Mouse (Mus musculus): Measurements from ENCODE around the gene Gm20696. TPM values are rescaled to one million over a fixed set of nuclear protein-coding genes. Genes with fewer than 3 reads are reported as not detected.
A peak's percentile ranks its signal among the peaks of the same experiment; 100 is the strongest.

Gene Gm20696
- total and polyA plus RNA-seq, 3 experiments = 0.59 TPM; not detected in 2

GRCm38 (mm10) chr6:99485217-99485883 is 181.2 kb downstream of the Gm20696 start (continued):
- TF ChIP-seq HCFC1 (IDR thresholded peaks at IDR 0.05; ENCODE audit: low read depth, low read length) (peak; percentile 12; the same call in 1 of the 2 replicates), ZKSCAN1 (IDR thresholded peaks at IDR 0.05; ENCODE audit: borderline replicate concordance, low read depth, low read length) (no peak), KAT2A (IDR thresholded peaks at IDR 0.05; ENCODE audit: insufficient replicate concordance, low read length) (0 out of 2 replicates have a peak, but pooled peaks have one; percentile 15), MEF2A (IDR thresholded peaks at IDR 0.05; ENCODE audit: borderline replicate concordance, low read depth, low read length) (peak; percentile 97), SIN3A (IDR thresholded peaks at IDR 0.05; ENCODE audit: low read length) (peak; percentile 31; the same call in 1 of the 2 replicates), ZNF384 (IDR thresholded peaks at IDR 0.05; ENCODE audit: low read depth, low read length) (no peak), RCOR1 (conservative IDR thresholded peaks at IDR 0.05; ENCODE audit: low read depth, low read length) (no peak; the same call in 1 of the 2 replicates), SMC3 (IDR thresholded peaks at IDR 0.05; ENCODE audit: low read depth, low read length) (peak; percentile 20; the same call in 1 of the 2 replicates), MYC (IDR thresholded peaks at IDR 0.05; ENCODE audit: low read depth, low read length) (0 out of 2 replicates have a peak, but pooled peaks have one; percentile 32), ETS1 (conservative IDR thresholded peaks at IDR 0.05; ENCODE audit: low read depth, low read length) (peak; percentile 60), MAFK (IDR thresholded peaks at IDR 0.05; ENCODE audit: insufficient replicate concordance, low read length) (peak; percentile 26; the same call in 1 of the 2 replicates), CHD1 (IDR thresholded peaks at IDR 0.05; ENCODE audit: low read depth, low read length) (no peak), E2F4 (IDR thresholded peaks at IDR 0.05; ENCODE audit: insufficient replicate concordance, low read depth, low read length) (no peak), MXI1 (IDR thresholded peaks at IDR 0.05; ENCODE audit: low read depth, low read length) (no peak; the same call in 1 of the 2 replicates), BHLHE40 (IDR thresholded peaks at IDR 0.05; ENCODE audit: low read depth, low read length) (peak; percentile 77), PAX5 (IDR thresholded peaks at IDR 0.05; ENCODE audit: low read length) (no peak), TBP (conservative IDR thresholded peaks at IDR 0.05; ENCODE audit: low read depth, low read length) (peak; percentile 70), MAZ (IDR thresholded peaks at IDR 0.05; ENCODE audit: low read depth, low read length) (no peak; the same call in 1 of the 2 replicates), MAX (IDR thresholded peaks at IDR 0.05; ENCODE audit: low read length) (peak; percentile 49), JUN (IDR thresholded peaks at IDR 0.05; ENCODE audit: insufficient read depth, low read depth, low read length) (no peak)

GRCm38 (mm10) chr6:99484884-99485216 is 181.7 kb downstream of the Gm20696 start:
- DNase-seq (ENCODE audit: extremely low read depth) = no peak
- Histone ChIP-seq H3K9me3 (replicated peaks; ENCODE audit: low read length) (no peaks in the 10 kb centered on the region), H3K27me3 (replicated peaks) (no peaks in the 10 kb centered on the region), H3K36me3 (replicated peaks in 1 of 2; ENCODE audit: control insufficient read depth in 1 of 2, insufficient read depth in 1 of 2, low read length in 1 of 2) (no peaks in the 10 kb centered on the region), H3K9ac (ENCODE audit: insufficient read depth, low read depth) (peak overlapping the region; percentile 28), H3K4me3 (replicated peaks in 1 of 3; ENCODE audit: low read depth in 2 of 3, low read length in 2 of 3, poor library complexity in 1 of 3) (peak overlapping the region; percentile 32 to 54 (median 42)), H3K27ac (ENCODE audit: insufficient read depth, low read depth) (peak overlapping the region; percentile 91), H3K79me2 (replicated peaks; ENCODE audit: control insufficient read depth, extremely low read depth, insufficient read depth, poor library complexity, severe bottlenecking) (no peaks in the 10 kb centered on the region), H3K4me2 (ENCODE audit: insufficient read depth, low read depth, poor library complexity, severe bottlenecking) (peak overlapping the region; percentile 75), H3K4me1 (ENCODE audit: control insufficient read depth in 1 of 2, insufficient read depth in 2 of 2) (peaks cover 16 to 35% of the 10 kb centered on the region in 2 experiments)
- in situ Hi-C loops (cut with MboI; ENCODE audit: low pct_ligation_motif_present, low pct_unique_long_range_greater_than_20kb, low sequenced_read_pairs) (no loop called here), dilution Hi-C loops (cut with MboI; ENCODE audit: extremely low pct_ligation_motif_present, extremely low pct_unique_long_range_greater_than_20kb, low sequenced_read_pairs) (no loop called here)
- TF ChIP-seq SIN3A (IDR thresholded peaks at IDR 0.05; ENCODE audit: low read length) (no peak), POLR2A (IDR thresholded peaks at IDR 0.05; ENCODE audit: low read depth, low read length) (no peak), MAFK (IDR thresholded peaks at IDR 0.05; ENCODE audit: insufficient replicate concordance, low read length) (no peak), NELFE (IDR thresholded peaks at IDR 0.05; ENCODE audit: low read depth, low read length) (no peak), ZKSCAN1 (IDR thresholded peaks at IDR 0.05; ENCODE audit: borderline replicate concordance, low read depth, low read length) (no peak)
